Mouse (Mus musculus) C2C12 (cell line): ENCODE results near the gene Gm20695. TPM values are rescaled to one million over a fixed set of nuclear protein-coding genes. Genes with fewer than 3 reads are reported as not detected.

Experiments used
- H3K27me3 ChIP-seq: one replicate; pipeline ENCODE4 v1.6.1; 2011; ENCODE audit not compliant: control insufficient read depth, insufficient read depth, insufficient read length
- H3K36me3 ChIP-seq: one replicate; pipeline ENCODE4 v1.6.1; 2011; ENCODE audit not compliant: control insufficient read depth, insufficient read depth
- H3K4me3 ChIP-seq: one replicate; pipeline ENCODE4 v1.5.1; 2011; ENCODE audit warnings: mild to moderate bottlenecking, control low read depth; ENCODE audit not compliant: poor library complexity, insufficient read depth, severe bottlenecking
- H3K79me2 ChIP-seq: one replicate; pipeline ENCODE4 v1.6.1; 2011; ENCODE audit not compliant: control insufficient read depth, insufficient read depth
- H3K79me3 ChIP-seq: one replicate; pipeline ENCODE4 v1.6.1; 2011; ENCODE audit warnings: low read depth, control low read depth
- H3ac ChIP-seq: one replicate; pipeline ENCODE3; 2011; ENCODE audit warnings: low read depth; ENCODE audit not compliant: control insufficient read depth, insufficient read length
- CEBPB ChIP-seq: IDR thresholded peaks from one replicate; pipeline ENCODE4 v1.6.1; 2011; ENCODE audit warnings: low read depth, mild to moderate bottlenecking, control low read depth, moderate library complexity
- CTCF ChIP-seq: IDR thresholded peaks from one replicate; pipeline ENCODE4 v1.5.1; 2011; ENCODE audit not compliant: control insufficient read depth, insufficient read depth, insufficient read length
- FOSL1 ChIP-seq: IDR thresholded peaks from one replicate; pipeline ENCODE4 v1.8.0; 2011; ENCODE audit warnings: mild to moderate bottlenecking, low read length; ENCODE audit not compliant: poor library complexity, insufficient read depth, severe bottlenecking
- MAX ChIP-seq: IDR thresholded peaks from one replicate; pipeline ENCODE4 v1.6.1; 2011; ENCODE audit warnings: mild to moderate bottlenecking, control low read depth
- MYOD1 ChIP-seq: IDR thresholded peaks from one replicate; pipeline ENCODE4 v1.6.1; 2011; ENCODE audit warnings: low read depth; ENCODE audit not compliant: control insufficient read depth, insufficient read length
- MYOG ChIP-seq: IDR thresholded peaks from one replicate; pipeline ENCODE4 v1.6.1; 2011; ENCODE audit not compliant: control insufficient read depth, insufficient read length; ENCODE audit errors: extremely low read depth
- USF1 ChIP-seq: IDR thresholded peaks from one replicate; pipeline ENCODE4 v1.6.1; 2011; ENCODE audit warnings: low read depth, mild to moderate bottlenecking, control low read depth, moderate library complexity
- polyA plus RNA-seq: library from polyadenylated mRNA; unstranded; fragments of >200 nt; fragmentation: generic; extraction: Trizol; gene quantifications from one replicate; pipeline ENCODE4 v1.2.1, GENCODE M21; 2012; ENCODE audit warnings: missing spikeins

Gm20695 gene
- polyA plus RNA-seq, 1 experiment, result 0.22 TPM

DNA sequence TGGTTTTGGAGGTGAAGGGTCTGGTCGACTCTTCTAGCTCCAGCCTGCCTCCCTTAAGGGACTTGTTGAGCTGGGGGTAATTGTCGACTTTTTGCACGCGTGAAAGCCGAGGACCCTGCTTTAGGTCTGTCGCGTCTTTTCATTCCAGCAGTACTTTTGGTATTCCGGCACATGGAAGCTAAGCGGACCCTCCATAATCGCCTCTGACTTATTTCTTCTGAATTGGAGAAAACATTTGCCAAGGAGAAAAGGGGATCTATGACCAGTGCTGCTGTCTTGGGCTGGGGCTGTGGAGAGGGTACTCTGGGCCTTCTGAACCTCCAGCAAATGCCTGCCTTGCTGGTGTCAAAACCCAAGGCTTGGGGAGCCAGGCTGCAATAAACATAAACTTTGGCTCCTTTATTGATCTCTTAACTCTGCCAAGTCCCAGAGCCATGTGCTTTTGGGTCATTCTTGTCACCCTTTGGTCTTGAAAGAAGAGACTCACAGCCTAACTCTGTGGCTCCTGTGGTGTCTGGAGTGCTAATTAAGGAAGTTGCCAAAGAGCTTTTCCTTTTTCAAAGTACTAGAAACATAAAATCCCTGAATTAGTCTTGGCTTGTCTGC lies 720 bp downstream of the Gm20695 start:
- Histone ChIP-seq H3K27me3 (no peaks in the 10 kb centered on the region), H3K79me2 (peaks cover 94% of the 10 kb centered on the region), H3K36me3 (peaks cover 3% of the 10 kb centered on the region), H3ac (peak overlapping the region; percentile 88), H3K79me3 (peaks cover 40% of the 10 kb centered on the region), H3K4me3 (peak overlapping the region; percentile 89)
- TF ChIP-seq MYOG, result no peak
- peak; percentile 7 for TF ChIP-seq MAX

DNA sequence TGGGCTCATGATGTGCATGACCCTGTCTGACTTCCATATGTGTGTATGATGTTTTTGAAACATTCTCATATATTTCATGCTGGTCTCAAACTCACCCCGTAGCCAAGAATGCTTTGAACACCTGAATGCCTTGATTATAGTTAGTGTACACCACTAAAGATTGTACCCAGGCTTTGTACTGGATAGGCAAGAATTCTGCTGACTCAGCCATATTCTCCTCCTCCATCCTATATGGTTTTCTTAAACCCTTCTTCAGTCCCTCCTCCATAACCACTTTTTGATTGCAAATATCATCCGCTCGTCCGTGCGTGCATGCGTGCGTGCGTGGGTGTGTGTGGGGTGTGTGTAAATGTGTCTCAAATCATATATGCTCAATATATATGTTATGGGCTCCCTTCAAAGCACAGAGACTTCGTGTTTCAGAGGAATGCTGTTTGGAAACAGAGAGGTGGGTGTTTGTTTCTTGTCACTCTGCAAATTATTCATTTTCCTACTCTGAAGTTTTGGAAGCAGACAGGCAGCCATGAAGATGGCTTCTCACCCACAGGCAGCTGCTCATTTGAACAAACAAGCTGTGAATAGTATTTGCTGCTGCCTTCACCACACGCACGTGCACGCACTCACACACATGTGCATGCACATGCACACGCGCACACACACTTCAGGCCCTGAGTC lies 7.3 kb downstream of the Gm20695 start:
- no peaks in the 10 kb centered on the region for H3K27me3 ChIP-seq
- peaks cover 58% of the 10 kb centered on the region for H3K79me2 ChIP-seq
- TF ChIP-seq FOSL1 (no peak), MAX (no peak), USF1 (no peak), MYOD1 (no peak), MYOG (no peak), CTCF (no peak), CEBPB (no peak)
- no peak overlapping the region for H3K4me3 ChIP-seq
- H3K79me3 ChIP-seq, result peaks cover 26% of the 10 kb centered on the region
- H3ac ChIP-seq, result no peak overlapping the region
- peaks cover 23% of the 10 kb centered on the region for H3K36me3 ChIP-seq

DNA sequence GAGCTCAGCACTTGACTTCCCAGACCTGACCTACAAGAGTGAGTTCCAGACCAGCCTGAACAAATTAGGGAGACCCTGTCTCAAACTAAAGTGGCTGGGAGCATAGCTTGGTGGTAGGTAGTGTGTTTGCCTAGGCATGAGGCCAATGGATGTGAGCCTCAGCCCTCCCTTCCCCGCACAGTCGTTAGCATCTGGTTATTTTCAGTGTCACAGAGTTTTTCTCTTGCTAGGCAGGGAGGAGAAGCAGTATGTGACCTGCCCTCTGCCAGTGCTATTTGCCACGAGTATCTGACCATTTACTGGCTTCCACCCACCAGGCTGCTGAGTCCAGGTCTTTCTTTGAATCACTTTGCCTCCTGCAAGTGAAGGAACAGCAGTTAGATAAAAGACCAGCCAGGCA lies 9.3 kb downstream of the Gm20695 start:
- Histone ChIP-seq H3ac (no peak overlapping the region), H3K79me2 (peaks cover 38% of the 10 kb centered on the region), H3K27me3 (no peaks in the 10 kb centered on the region), H3K4me3 (no peak overlapping the region), H3K36me3 (peaks cover 37% of the 10 kb centered on the region), H3K79me3 (peaks cover 12% of the 10 kb centered on the region)
- TF ChIP-seq FOSL1, result no peak
- TF ChIP-seq CEBPB, result no peak
- TF ChIP-seq MYOG, result no peak
- TF ChIP-seq MAX, result no peak
- TF ChIP-seq USF1, result no peak
- TF ChIP-seq CTCF, result no peak

DNA sequence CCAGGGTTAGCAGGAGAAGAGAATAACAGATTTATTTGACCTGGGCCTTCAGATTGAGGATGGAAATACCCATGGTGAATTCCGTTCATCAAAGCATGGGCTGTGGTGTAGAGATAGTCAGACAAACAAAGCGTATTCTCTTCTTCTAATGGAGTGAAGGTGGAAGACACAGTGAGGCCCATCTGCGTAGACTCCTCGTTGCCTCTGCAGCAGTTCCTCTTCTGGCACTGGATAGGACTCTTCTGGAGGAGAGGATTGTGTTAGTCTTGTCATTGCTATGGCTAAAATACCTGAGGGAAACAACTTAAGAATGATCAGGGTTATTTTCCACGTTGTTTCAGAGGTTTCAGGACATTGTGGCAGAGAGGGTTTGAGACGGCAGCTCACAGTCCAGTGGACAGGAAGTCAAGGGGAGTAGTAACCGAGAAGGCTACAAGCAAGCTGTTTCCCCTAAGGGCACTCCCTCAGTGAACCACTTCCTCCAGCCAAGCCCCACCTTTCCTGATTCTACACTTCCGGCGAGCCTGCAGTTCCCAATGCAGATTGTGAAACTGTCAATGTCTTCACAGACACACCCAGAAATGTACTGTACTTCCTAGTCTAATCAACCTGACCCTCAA lies 10.8 kb downstream of the Gm20695 start:
- Histone ChIP-seq H3K79me2 (peaks cover 25% of the 10 kb centered on the region), H3K4me3 (no peak overlapping the region), H3K36me3 (peaks cover 51% of the 10 kb centered on the region), H3ac (no peak overlapping the region), H3K27me3 (no peaks in the 10 kb centered on the region), H3K79me3 (peaks cover 9% of the 10 kb centered on the region)
- TF ChIP-seq MAX (no peak), MYOG (no peak), CEBPB (no peak), FOSL1 (no peak), USF1 (no peak), CTCF (no peak), MYOD1 (no peak)

DNA sequence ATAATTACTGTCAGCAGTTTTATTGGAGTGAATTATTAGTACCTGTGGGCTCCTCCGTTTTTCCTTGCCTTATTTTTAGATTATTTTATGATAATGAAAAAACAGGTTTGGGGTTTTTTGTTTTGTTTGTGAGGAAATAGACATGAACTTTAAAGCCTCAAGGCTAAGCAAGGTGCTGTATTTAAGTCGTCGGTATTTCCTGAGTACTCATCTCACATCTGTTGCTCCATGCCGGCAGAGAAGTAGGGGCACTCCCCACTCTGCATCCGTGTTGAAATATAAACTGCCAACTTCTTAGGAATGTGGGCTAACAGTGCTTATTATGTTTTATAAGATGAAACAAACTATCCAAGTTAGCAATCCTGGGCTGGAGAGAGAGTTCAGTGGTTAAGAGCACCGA lies 11.6 kb downstream of the Gm20695 start:
- H3K27me3 ChIP-seq, result no peaks in the 10 kb centered on the region
- H3K4me3 ChIP-seq, result no peak overlapping the region
- peaks cover 17% of the 10 kb centered on the region for H3K79me2 ChIP-seq
- peaks cover 59% of the 10 kb centered on the region for H3K36me3 ChIP-seq
- no peak overlapping the region for H3ac ChIP-seq
- TF ChIP-seq FOSL1 (no peak), MYOD1 (no peak), MYOG (no peak), MAX (no peak), CEBPB (no peak), USF1 (no peak), CTCF (no peak)
- peaks cover 3% of the 10 kb centered on the region for H3K79me3 ChIP-seq

DNA sequence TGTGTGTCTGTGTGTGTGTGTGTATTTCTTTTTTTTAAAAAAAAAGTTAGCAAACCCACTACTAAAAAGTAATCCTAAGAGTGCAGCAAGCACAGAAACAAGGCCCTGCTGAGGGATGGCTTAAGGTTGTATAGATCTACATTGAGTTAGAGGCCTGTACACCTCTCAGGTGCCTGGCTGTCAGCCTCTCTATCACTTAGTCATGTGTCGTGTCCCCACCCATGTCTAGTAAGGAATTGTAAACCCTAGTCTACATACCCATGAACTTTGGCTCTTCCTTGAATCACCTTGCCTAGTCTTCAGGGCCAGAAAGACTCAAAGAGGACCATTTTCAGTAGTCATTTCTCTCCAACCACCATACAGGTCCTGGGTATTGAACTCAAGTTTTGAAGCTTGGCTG lies 12.1 kb downstream of the Gm20695 start:
- Histone ChIP-seq H3K79me3 (peaks cover 3% of the 10 kb centered on the region), H3K79me2 (peaks cover 12% of the 10 kb centered on the region), H3K27me3 (no peaks in the 10 kb centered on the region), H3K36me3 (peaks cover 64% of the 10 kb centered on the region), H3K4me3 (no peak overlapping the region), H3ac (no peak overlapping the region)
- TF ChIP-seq MYOG (no peak), MYOD1 (no peak), CEBPB (no peak), MAX (no peak), USF1 (no peak)
